Mouse (Mus musculus) MEL (cell line): Measurements from ENCODE around the gene Apbb2.

Experiments used
- CTCF ChIP-seq, 3 experiments: IDR thresholded peaks in 2 of 3; conservative IDR thresholded peaks in 1 of 3; 2 replicates each; pipeline ENCODE4 v1.5.1; 2011 to 2012; ENCODE audit warnings: low read length in 3 of 3, low read depth in 2 of 3, mild to moderate bottlenecking in 2 of 3, improper control_type of control experiment in 1 of 3, inconsistent platforms in 1 of 3, mixed read lengths in 1 of 3, moderate library complexity in 1 of 3; ENCODE audit not compliant: control insufficient read depth in 1 of 3, insufficient read depth in 1 of 3, poor library complexity in 1 of 3, severe bottlenecking in 1 of 3
- E2F4 ChIP-seq: IDR thresholded peaks from 2 replicates; pipeline ENCODE4 v1.6.1; 2011; ENCODE audit warnings: low read depth, low read length, improper control_type of control experiment, borderline replicate concordance
- EP300 ChIP-seq, 2 experiments: IDR thresholded peaks; 2 replicates each; pipeline ENCODE4 v1.6.1; 2011; ENCODE audit warnings: improper control_type of control experiment in 2 of 2, low read length in 2 of 2, low read depth in 1 of 2, mild to moderate bottlenecking in 1 of 2
- ETS1 ChIP-seq: IDR thresholded peaks from 2 replicates; pipeline ENCODE4 v1.6.1; 2012; ENCODE audit warnings: low read depth, mild to moderate bottlenecking, inconsistent platforms, low read length, improper control_type of control experiment, moderate library complexity

GRCm38 (mm10) chr5:66340356-66341102 lies 278.1 kb downstream of the Apbb2 start:
- TF ChIP-seq ETS1 (no peak), E2F4 (no peak), CTCF (IDR thresholded peaks at IDR 0.05 in 2 of 3, conservative IDR thresholded peaks at IDR 0.05 in 1 of 3; ENCODE audit: control insufficient read depth in 1 of 3, insufficient read depth in 1 of 3, low read depth in 2 of 3, low read length in 3 of 3, poor library complexity in 1 of 3, severe bottlenecking in 1 of 3) (no peak), EP300 (IDR thresholded peaks at IDR 0.05; ENCODE audit: low read depth in 1 of 2, low read length in 2 of 2) (no peak)
